Mouse (Mus musculus) induced T-regulatory cell, adult 2 months (primary cell): ENCODE results near the gene Fbxo11.

Experiments used
- DNase-seq: peaks from one replicate; pipeline ENCODE4 v3.0.0-alpha.2; 2012; ENCODE audit warnings: low read depth

The Fbxo11 gene

DNA sequence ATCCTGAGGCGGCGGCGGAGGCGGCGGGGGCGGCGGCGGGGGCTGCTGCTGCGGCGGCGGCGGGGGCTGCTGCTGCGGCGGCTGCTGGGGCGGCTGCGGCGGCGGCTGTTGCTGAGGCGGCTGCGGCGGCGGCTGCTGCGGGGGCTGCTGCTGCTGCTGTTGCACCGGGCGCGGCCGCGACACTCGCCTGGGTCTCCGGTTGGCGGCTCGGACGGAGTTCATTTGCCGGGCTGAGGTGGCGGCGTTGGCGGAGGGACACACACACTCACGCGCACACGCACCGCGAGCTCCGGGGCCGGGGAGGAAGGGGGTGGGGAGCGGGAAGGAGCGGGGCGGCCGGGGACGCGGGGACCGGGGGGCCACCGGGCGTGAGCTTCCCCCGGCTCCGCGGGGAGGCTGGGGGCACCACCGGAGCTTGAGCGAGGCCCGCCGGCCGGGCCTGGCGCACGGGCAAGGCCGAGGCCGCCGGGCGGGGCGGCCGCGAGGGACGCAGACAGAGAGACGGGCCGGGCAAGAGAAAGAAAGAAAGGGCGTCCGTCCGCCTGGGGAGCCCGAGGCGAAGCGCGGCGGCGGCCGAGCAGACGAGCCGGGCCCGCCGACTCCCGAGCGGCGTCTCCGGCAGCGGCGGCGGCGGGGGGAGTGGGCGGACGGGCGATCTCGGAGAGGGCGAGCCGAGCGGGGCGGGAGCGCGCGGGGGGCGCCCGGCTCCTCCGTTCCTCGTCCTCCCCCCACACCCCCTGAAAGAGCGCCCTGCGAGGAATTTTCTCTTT is at the start of gene Fbxo11:
Gene Fbxo11 (minus strand): TSS at position 261 of the 770 bp plus-strand sequence.
- peak; percentile 61 for DNase-seq

GRCm38 (mm10) chr17:88113883-88114229 is 48.8 kb upstream of the Fbxo11 start:
- DNase-seq, result no peak

DNA sequence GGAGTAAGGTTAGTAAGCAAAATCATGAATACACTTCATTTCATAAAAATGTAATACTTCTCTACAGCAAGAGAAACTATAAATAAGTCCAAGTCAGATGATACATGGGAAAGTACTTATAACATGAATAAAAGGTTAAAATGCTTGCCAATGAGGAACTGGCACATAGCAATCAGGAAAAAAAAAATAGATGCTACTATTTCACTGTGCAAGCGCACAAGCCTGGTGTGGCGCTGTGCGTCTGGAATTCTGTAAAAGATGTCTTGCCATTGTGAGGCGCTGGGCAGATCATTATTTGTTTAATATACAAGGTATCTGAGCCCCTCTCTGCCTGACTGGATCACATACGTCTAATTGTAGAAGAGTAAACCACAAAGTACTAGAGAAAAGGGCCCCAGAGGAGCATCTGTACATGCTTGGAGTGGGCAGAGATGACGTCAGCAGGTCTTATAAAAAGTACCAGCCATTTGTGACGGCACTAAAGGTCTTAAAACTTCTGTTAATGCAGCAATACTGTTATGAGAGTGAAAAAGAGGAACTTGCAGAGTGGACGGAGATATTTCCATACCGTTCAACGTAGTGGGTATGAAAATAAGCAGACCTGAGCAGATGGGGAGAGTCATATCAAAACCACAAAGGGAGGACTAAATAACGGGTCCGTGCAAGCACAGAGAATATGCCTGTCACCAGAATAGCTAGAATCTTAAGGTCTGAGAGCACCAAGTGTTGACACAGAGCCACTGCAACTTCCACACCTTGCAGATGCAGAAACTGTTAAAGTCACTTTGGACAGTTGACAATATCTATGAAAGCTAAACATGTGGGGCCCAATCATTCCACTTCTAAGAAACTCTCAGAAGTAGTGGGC is 48.2 kb upstream of the Fbxo11 start:
- peak; percentile 93 for DNase-seq

DNA sequence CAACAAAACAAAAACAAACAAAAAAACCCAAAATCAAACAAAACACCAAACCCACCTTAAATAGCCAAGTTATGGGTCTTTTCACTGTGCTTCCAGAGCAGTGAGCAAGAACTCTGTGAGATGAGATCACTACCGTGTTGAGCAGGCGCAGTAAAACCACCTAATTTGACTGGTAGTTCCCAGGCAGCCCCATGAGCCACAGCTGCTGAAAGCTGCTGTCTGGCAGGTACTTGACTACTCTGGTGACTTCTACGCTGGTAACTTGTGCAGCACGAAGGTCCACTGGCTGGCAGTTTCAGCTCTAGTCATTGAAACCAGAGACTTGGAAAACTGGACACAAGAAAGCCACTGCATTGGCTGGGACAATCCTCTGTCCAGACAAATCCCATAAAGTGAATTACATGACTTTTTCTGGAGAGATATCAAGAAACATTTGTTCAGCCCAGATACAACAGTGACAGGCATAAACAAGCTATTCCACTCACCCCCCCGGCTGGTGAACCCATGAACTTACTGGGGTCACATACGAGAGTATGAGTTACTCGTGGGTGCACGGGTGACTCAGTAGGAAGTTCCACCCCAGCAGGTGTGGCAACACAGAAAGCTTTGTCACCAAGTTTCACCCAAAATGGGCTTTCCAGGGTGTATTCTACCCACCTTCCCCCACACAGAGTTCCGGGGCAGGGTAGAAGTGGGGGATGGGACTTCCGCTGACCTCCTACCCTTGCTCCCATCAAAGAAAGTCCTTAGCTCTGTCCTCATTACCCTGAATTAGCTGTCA is 47.0 kb upstream of the Fbxo11 start:
- peak; percentile 93 for DNase-seq

DNA sequence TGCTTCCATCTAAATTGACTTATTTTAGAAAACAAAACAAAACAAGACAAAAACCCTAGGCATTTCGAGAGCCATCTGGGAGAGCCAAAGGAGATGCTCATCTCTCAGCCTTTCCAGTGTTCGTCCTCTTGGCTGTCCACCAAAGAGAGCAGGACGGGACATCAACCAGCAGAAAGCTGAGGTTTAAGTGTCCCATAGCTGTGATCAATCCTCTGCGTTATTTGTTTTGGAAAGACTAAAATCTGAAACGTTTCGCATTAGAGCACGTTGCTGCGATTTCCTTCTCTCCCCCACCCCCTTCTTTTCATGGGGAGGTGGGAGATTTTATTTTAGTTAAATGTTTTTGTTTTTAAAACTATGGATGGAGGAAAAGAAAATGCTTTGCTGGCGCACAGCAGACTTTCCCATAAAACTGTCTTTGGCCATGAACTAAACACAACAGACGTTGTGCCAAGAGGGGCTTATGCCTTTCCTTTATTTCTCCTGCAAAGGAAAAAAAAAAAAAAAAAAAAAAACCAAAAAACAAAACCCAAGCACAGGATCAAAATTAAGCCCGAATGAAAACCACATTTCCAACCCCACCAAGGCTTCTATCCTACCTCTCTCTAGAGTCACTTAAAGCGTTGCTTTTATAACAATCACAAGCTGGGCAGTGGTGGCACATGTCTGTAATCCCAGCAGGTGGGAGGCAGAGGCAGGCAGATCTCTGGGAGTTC is 46.1 kb upstream of the Fbxo11 start:
- no peak for DNase-seq

DNA sequence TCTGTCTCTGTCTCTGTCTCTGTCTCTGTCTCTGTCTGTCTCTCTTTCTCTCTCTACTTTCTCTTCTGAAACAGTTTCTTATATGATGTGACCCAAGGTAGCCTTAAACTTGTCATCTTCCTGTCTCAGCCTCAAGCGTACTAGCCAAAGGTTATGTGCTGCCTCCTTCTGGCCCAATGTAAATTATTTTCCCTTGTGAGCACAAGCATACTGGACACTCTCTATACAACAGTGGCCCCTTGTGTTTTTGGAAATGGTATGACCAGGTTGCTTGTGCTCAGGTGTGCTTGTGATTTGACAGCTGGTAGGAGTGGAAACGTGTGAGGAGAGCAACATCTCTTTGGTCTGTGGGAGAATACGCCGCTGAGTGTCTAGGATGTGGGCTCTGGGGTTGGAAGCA is 42.6 kb upstream of the Fbxo11 start:
- DNase-seq, result peak; percentile 77

- DNase-seq, result no peak
These were observed 41.3 kb upstream of the Fbxo11 start for GRCm38 (mm10) chr17:88106365-88106764.

GRCm38 (mm10) chr17:88102597-88102996 is 37.5 kb upstream of the Fbxo11 start:
- no peak for DNase-seq

GRCm38 (mm10) chr17:88098181-88098852 is 33.2 kb upstream of the Fbxo11 start:
- DNase-seq, result no peak

- no peak for DNase-seq
These were observed 32.5 kb upstream of the Fbxo11 start for GRCm38 (mm10) chr17:88097543-88097942.

DNA sequence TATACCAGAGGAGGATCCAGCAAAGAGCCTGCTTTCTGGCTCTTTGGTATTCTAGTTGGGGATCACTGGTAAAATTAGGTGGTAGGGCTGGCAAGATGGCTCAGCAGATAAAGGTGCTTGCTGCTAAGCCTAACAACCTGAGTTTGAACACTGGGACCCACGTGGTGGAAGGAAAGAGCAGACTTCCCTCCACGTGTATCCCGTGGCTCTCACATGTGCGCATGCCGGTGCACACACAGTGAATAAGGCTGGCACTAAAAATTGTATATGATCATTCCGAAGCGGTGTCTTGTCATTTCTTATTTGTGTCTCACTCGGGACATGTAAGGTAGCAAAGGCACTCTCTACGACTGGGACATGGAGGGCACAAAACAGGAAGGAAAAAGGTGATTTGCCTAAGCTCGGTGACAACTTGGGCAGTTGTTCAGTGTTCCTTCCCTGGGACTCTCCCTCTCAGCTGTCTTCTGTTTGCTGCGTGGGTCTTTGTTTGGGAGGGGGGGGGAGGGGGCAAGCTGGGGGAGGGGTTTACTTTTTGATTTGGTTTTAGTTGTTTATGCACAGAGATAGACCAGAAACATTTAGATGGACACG is 31.8 kb upstream of the Fbxo11 start:
- no peak for DNase-seq

DNA sequence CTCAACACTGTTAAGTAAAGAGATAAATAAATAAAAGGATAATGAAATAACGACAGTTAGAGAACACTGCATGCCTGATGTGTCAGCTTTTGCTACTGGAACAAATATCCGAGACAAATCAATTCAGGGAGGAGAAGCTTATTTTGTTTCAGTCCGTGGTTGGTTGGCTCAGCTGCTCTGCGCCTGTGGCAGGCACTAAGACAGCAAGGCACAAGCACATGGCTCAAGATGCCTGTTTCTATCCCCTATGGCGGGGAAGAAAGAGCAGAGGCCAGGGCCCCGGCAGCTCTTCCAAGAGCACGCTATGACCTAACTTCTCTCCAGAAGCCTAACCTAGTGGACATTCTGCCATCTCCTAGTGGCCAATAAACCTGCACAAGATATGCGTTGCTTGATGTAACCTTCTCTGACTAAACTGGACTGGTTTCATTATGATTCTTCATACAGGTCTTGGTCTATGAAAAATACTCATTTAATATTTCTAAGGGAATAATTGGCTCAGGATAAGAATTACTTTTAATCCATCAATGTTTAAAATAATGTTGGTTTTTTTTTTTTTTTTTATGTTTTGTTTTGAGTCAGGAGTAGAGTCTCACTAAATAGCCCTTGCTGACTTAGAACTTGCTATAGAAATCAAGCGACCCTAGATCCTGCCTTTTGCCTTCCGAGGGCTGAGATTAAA is 30.6 kb upstream of the Fbxo11 start:
- no peak for DNase-seq

GRCm38 (mm10) chr17:88094327-88094726 is 29.2 kb upstream of the Fbxo11 start:
- DNase-seq, result no peak

- no peak for DNase-seq
These were observed 28.7 kb upstream of the Fbxo11 start for GRCm38 (mm10) chr17:88093798-88094197.

DNA sequence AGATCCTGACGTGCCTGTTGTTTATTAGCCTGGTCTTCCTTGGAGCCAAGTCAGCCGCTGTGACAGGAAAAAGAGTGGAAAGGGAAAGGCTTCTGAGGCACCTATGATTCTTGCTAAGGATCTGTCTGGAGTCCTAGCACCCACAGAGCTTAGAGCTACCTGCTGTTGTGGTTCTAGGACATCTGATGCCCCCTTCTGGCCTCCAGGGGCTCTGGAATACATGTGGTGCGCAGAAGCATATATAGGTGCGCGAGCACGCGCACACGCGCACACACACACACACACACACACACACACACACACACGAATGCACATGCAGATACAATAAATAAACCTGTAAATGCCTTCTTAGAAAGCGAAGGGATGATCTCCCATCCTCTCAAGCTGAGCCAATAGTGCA is 20.9 kb upstream of the Fbxo11 start:
- DNase-seq, result peak; percentile 24

DNA sequence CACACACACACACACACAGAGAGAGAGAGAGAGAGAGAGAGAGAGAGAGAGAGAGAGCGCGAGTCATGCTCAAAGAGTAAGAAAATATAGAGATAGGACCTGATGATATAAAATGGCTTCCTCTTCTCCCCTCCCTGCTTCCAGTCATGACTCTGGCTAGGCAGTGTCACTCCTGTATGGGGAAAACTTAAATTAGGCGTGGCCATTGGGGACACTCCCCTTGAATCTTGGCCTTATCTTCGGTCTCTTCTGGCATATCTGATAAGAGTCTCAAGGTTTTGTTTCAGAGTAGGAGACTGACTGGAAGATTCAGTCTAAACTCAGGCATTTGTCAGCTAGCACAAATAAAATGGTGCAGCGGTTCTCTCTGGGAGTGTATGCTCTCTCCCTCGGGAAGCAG is 16.4 kb upstream of the Fbxo11 start:
- no peak for DNase-seq

GRCm38 (mm10) chr17:88079771-88080170 is 14.7 kb upstream of the Fbxo11 start:
- peak; percentile 53 for DNase-seq

DNA sequence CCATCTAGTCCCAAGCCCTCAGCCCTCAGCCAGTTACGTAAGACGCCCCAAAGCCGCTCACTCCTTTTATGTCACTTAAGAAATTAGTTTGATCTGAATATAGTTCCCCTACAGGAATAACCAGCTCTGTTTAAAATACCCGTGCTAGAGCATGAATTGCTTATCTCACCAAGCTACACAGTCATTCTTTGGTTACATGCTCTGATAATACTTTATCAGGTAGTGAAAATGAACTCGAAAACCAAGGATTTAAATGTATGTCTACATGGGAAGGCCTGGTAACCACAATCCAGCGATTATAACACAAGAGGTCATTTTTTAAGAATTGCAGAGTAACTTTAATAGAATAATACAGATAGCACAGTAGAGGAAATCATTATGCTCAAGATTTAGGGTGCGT is 7.0 kb upstream of the Fbxo11 start:
- no peak for DNase-seq

DNA sequence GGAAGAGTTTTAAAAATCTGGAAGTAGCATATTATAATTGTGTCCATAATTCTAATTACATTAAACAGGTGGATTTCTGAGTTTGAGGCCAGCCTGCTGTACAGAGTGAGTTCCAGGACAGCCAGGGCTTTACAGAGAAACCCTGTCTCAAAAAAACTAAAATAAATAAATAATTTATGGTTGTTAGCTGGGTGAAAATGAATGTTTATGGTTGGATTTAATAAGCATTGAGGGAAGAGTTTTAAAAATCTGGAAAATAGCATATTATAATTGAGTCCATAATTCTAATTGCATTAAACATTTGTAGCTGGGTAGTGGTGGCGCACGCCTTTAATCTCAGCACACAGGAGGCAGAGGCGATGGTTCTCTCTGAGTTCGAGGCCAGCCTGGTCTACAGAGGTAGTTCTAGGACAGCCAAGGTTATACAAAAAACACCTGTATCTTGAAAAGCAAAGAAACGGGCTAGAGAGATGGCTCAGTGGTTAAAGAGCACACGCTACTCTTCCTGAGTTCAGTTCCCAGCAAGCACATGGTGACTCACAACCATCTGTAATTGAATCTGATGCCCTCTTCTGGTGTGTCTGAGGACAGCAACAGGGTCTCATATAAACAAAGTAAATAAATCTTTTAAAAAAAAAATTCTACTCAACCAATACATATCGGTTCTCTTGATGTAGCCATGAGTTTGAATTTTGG is 3.1 kb upstream of the Fbxo11 start:
- DNase-seq, result no peak
